Mouse (Mus musculus): ENCODE results near the gene Slc35a3. TPM values are rescaled to one million over a fixed set of nuclear protein-coding genes. Genes with fewer than 3 reads are reported as not detected.
"Not testable (repeated sequence)": the region's sequence is repeated elsewhere in the genome, so short reads cannot be mapped to it uniquely, and the experiment has no call there.

Gene Slc35a3
- polyA plus RNA-seq, 1 experiment, result 10.5 TPM

DNA sequence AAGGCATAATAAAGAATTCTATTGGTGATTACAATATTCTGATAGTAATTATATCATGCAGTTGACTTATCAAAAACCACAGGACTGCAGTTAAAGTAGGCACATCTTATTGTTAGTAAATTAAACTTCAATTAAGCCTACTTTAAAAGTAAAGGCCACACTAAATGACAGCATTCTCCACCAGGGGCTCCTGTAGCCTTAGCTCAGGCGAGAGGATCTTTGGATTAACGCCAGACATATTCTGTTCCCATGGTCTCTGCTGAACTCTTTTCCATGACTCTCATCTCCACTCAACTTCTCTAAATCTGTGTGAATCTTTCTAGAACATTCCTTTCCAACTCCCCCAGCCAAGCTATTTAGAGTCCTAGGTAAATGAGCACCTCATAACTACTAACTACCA, 13.8 kb downstream of the Slc35a3 start:
- DNase-seq (ENCODE audit: low read depth), result no peak

DNA sequence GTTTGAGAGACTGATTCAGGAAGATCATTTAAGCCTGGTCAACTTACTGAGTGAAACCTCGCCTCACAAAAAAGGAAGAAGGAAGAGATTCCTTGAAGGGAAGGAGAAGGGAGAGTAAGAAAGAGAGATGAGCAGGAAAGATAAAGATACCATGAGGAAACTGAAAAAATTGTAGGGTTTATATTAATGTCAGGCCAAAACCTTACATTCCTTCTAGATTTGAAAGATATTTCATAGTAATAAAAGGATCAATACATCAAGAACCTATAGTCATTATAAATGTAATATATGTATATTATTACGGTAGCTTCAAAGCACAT, 17.0 kb downstream of the Slc35a3 start:
- no peak for DNase-seq (ENCODE audit: low read depth)

- no peak for DNase-seq (ENCODE audit: low read depth)
These were observed 17.5 kb downstream of the Slc35a3 start for GRCm38 (mm10) chr3:116694955-116695665.

- DNase-seq (ENCODE audit: low read depth), result no peak
These were observed 18.3 kb downstream of the Slc35a3 start for GRCm38 (mm10) chr3:116694312-116694711.

DNA sequence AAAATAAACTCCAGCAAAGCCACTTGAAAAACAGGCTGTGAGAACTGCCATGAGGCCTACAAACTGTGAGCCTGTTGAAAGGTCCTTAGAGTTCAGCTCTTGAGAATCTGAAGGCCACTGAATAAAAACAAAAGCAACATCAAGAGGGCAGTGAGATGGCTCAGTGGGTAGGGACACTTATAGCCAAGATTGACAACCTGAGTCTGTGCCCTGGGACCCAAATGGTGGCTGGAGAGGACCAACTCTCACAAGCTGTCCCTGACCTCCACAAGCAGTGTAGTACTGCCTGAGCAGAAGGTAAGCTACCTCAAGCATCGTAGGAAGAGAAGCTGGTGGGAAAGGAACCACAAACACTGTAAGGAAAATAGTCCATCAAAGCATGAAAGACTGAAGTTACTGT, 31.5 kb downstream of the Slc35a3 start, which contains the start of gene Gm43191:
TSS of gene Gm43191 (minus strand) at position 101 of the 400 bp plus-strand sequence.
- DNase-seq (ENCODE audit: low read depth), result no peak

- not testable (repeated sequence) for DNase-seq (ENCODE audit: low read depth)
These were observed 48.4 kb downstream of the Slc35a3 start for GRCm38 (mm10) chr3:116664281-116664680.

DNA sequence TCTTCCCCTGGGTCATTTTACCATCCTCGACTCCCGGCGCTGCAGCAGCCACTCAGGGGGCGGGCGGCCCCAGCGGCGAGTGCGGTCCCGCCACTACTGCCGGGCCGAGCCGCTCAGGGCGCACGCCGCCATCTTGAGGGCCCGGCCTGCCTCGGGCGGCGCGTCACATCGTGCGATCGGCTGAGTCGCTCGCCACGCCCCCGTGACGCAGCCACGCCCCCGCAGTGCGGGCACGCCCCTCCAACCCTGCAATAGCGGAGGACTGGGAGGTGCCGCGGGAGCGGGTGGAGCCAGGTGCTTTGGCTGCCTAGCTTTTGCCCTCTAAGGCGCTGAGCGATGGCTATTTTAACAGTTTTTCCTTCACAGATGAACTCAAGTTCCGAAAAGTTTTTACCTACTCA, 50.2 kb downstream of the Slc35a3 start, which contains the start of gene Mfsd14a:
TSS of gene Mfsd14a (minus strand) at position 215 of the 401 bp plus-strand sequence.
- no peak for DNase-seq (ENCODE audit: low read depth)

DNA sequence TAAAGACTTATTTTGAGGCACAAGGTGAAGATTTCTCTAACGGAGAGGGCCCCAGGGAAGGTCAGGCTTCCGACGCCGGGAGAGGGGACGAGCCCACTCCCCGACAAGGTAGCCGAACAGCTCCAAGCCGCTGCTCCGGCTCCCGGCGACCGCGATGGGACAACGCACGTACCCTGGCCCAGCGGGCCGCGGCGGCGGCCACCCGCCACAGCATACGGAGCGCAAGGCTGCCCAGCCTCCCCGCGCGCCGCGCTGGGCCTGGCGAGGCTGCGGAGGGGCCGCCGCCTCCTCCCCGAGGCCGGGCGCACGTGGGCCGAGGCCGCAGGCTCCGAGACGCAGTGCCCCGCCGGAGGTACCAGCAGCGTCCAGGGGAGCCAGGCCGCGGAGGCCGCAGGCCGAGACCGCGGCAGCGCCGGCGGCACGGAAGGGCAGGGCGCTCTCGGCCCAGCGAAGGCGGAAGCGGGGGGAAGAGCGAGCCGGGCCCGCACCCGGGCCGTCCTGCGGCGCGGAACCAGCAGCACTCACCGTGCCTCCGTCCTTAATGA, 50.7 kb downstream of the Slc35a3 start:
- DNase-seq (ENCODE audit: low read depth), result no peak

GRCm38 (mm10) chr3:116661288-116661869, 51.3 kb downstream of the Slc35a3 start:
- no peak for DNase-seq (ENCODE audit: low read depth)

GRCm38 (mm10) chr3:116659856-116660430, 52.7 kb downstream of the Slc35a3 start:
- no peak for DNase-seq (ENCODE audit: low read depth)

GRCm38 (mm10) chr3:116658928-116659565, 53.6 kb downstream of the Slc35a3 start:
- no peak for DNase-seq (ENCODE audit: low read depth)

GRCm38 (mm10) chr3:116656184-116656965, 56.3 kb downstream of the Slc35a3 start:
- no peak for DNase-seq (ENCODE audit: low read depth)

- DNase-seq (ENCODE audit: low read depth), result not testable (repeated sequence)
These were observed 58.6 kb downstream of the Slc35a3 start for GRCm38 (mm10) chr3:116654051-116654450.

DNA sequence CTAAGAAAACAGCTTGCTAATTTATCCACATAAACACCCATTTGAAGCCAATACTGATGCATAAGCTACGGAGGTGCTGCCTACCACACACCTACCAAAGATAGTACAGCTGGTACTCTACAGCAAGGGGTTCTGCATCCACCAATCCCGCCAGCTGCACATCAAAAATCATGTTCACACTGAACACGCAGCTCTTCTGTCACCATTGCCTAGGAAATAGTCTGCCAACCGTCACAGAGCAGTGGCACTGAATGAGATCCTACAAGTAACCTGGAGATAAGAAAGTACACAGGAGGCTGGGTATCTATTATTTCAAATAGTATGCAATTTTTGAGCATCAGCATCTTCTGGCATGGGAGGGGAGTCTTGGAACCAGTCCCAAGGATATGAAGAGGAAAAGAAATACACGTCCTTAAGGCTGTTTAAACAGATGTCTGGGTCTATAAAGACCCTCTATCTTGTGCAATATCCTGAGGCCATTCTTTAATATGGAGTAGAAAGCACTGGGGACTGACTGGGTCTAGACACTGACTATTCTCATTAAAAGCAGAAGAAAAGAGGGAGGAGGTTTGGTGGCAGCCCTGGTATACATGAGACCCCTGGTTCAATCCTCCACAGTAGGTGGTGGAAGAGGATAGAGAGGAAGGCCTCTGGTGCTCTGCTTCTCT, 59.2 kb downstream of the Slc35a3 start:
- no peak for DNase-seq (ENCODE audit: low read depth)

DNA sequence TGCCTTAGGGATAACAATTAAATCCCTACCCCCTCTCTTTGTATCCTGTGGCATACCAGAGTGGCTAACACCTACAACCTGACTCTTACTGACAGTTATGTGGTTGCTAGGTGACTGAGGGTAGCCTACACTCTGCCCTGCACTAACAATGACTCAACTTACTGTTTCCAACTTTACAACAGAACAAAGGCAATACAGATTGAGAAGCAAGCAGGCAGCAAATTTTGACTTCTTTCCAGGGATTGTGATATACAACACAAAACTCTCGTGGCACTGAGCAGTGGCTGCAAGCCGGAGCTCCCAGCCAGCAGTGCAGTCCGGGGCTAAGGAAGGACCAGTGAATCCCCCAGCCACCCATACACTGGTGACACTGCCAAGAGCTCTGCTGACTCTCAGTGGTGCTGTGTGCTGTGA, 60.6 kb downstream of the Slc35a3 start:
- DNase-seq (ENCODE audit: low read depth), result no peak

DNA sequence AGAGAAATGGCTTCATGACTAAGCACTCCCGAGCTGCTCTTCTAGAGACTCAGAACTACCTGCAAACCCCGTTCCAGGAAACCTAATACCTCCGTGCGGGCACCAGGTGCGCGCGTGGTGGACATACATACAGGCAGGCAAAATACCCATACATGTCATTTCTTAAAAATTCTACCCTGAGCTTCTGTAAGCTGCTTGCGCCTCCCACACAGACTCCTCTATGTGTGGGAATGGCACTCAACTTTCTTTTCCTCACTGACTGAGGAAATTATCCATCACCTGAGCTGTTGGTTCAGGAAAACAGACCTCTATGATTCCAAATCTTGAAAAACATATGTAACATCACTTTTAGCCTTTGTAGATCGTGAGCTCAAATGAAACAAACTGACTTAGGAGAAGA, 61.9 kb downstream of the Slc35a3 start:
- no peak for DNase-seq (ENCODE audit: low read depth)

GRCm38 (mm10) chr3:116648805-116649204, 63.8 kb downstream of the Slc35a3 start:
- no peak for DNase-seq (ENCODE audit: low read depth)

- DNase-seq (ENCODE audit: low read depth), result no peak
These were observed 66.2 kb downstream of the Slc35a3 start for GRCm38 (mm10) chr3:116646387-116646786.

DNA sequence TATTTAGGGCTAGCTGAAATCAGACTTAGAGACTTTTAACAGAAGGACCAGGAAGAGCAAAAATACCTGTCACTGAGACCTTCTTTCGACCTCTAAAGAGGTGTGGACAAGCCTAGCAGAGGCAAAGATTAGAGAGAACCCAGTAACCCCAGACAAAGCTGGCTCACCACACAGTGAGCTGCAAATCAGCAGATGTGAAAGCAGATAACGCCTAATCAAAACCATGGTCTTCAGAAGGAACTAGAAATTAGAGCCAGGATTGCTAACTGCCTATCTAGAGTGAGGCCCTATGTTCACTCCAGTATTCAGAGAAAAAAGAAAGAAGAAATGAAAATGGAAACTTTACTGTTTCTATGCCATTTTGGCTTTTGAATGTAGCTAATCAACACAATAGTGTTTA, 70.3 kb downstream of the Slc35a3 start:
- no peak for DNase-seq (ENCODE audit: low read depth)

GRCm38 (mm10) chr3:116641811-116642371, 70.7 kb downstream of the Slc35a3 start:
- no peak for DNase-seq (ENCODE audit: low read depth)

DNA sequence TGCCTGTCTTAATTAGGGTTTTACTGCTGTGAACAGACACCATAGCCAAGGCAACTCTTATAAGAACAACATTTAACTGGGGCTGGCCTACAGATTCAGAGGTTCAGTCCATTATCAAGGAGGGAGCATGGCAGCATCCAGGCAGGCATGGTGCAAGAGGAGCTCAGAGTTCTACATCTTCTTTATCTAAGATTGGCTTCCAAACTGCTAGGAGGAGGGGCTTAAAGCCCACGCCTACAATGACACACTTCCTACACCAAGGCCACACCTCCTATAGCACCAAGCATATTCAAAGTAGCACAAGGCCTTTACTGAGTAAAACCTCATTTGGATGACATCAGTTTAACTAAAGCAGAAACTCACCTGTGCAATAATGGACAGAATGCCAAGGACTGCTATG, 72.6 kb downstream of the Slc35a3 start:
- no peak for DNase-seq (ENCODE audit: low read depth)

Data from gonadal fat pad, adult 2 months (tissue).